Mouse (Mus musculus) midbrain, postnatal 0 days (tissue): ENCODE data around the gene Vps13d. TPM values are rescaled to one million over a fixed set of nuclear protein-coding genes. Genes with fewer than 3 reads are reported as not detected.

Source experiments
- ATAC-seq: fragments of 200-750 bp; cut with Nextera tagmentation; 2 replicates; pipeline ENCODE4 v1.8.0; 2017; ENCODE audit warnings: moderate number of reproducible peaks, mild to moderate bottlenecking, moderate TSS enrichment, moderate library complexity; ENCODE audit not compliant: low FRiP score
- DNase-seq: peaks from one replicate; pipeline ENCODE4 v3.0.0-alpha.2; 2015; ENCODE audit warnings: low spot score
- H3K27ac ChIP-seq: fragments of 300-500 bp; sonication (generic); 2 replicates; pipeline ENCODE4 v1.5.1; 2014; ENCODE audit warnings: low read depth, mild to moderate bottlenecking, low read length, mixed read lengths
- H3K27me3 ChIP-seq: fragments of 300-500 bp; sonication (generic); 2 replicates; pipeline ENCODE4 v1.6.1; 2014; ENCODE audit warnings: low read length, control low read depth, mixed read lengths; ENCODE audit not compliant: insufficient read depth
- H3K36me3 ChIP-seq: fragments of 300-500 bp; sonication (generic); 2 replicates; pipeline ENCODE4 v1.6.1; 2014; ENCODE audit warnings: low read length, control low read depth, mixed read lengths; ENCODE audit not compliant: insufficient read depth
- H3K4me1 ChIP-seq: fragments of 300-500 bp; sonication (generic); 2 replicates; pipeline ENCODE4 v1.6.1; 2014; ENCODE audit warnings: mild to moderate bottlenecking, control low read depth, antibody characterized with exemption, low read length, mixed read lengths; ENCODE audit not compliant: insufficient read depth
- H3K4me2 ChIP-seq: fragments of 300-500 bp; sonication (generic); 2 replicates; pipeline ENCODE4 v1.6.1; 2014; ENCODE audit warnings: low read depth, mild to moderate bottlenecking, low read length, mixed read lengths; ENCODE audit not compliant: poor library complexity, severe bottlenecking
- H3K4me3 ChIP-seq: fragments of 300-500 bp; sonication (generic); 2 replicates; pipeline ENCODE4 v1.5.1; 2014; ENCODE audit warnings: low read depth, mild to moderate bottlenecking, low read length, moderate library complexity
- H3K9ac ChIP-seq: fragments of 300-500 bp; sonication (generic); replicated peaks from 2 replicates; pipeline ENCODE4 v1.6.1; 2014; ENCODE audit warnings: mild to moderate bottlenecking, low read length, moderate library complexity, mixed read lengths; ENCODE audit not compliant: poor library complexity, severe bottlenecking
- H3K9me3 ChIP-seq: fragments of 300-500 bp; sonication (generic); 2 replicates; pipeline ENCODE4 v1.6.1; 2016; ENCODE audit warnings: low read length, control low read depth
- CTCF ChIP-seq: IDR thresholded peaks from 2 replicates; pipeline ENCODE4 v1.5.1; 2016; ENCODE audit warnings: antibody characterized with exemption, mild to moderate bottlenecking
- WGBS: fragments of 180-500 bp; shearing (Covaris S2); extraction: QIAGEN DNeasy Blood & Tissue Kit; methylation state at CpG from one replicate; pipeline ENCODE4 v1.1.7; 2014; 5-methylcytosine and 5-hydroxymethylcytosine counted together
- polyA plus RNA-seq: library from polyadenylated mRNA; unstranded; fragments of >200 nt; fragmentation: Nextera tagmentation; extraction: Ambion mirVana; gene quantifications from 2 replicates; pipeline ENCODE4 v1.2.1, GENCODE M21; 2015
- total RNA-seq: library from RNA; depleted of rRNA; stranded (reverse); fragments of >200 nt; gene quantifications from 2 replicates; pipeline ENCODE4 v1.2.3, GENCODE M21; 2014

The Vps13d gene
- total and polyA plus RNA-seq, 2 experiments from 2014 or later = 9.1 to 35.6 TPM

DNA sequence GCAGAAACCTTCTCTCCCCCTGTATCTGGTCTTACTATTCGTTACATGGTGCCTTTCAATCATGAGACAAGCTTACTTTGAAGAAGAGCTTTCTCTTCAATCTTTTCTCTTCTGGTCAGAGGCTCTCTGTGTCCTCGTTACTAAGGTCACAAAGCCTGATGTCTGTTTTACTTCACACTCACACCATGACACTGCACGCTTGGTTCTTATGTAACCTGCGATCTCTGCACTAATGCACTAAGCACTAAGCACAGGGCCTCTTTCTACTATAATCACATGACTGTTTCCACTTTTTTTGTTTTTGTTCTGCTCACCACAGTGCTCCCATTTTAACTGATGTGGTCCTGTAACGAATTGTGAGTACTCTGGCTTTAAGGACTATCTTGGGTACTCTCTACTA, 146.8 kb downstream of the Vps13d start:
- ATAC-seq (no peak), DNase-seq (no peak)
- H3K36me3 ChIP-seq = peaks cover 32% of the 10 kb centered on the region
- no peak for TF ChIP-seq CTCF
- no peak overlapping the region for H3K27ac ChIP-seq
- H3K4me1 ChIP-seq = no peaks in the 10 kb centered on the region
- no peaks in the 10 kb centered on the region for H3K27me3 ChIP-seq
- 85% methylated on average over 5 of the region's 5 CpGs for WGBS
- H3K9ac ChIP-seq = no peak overlapping the region
- H3K9me3 ChIP-seq = no peaks in the 10 kb centered on the region
- no peak overlapping the region for H3K4me2 ChIP-seq
- H3K4me3 ChIP-seq = no peak overlapping the region

DNA sequence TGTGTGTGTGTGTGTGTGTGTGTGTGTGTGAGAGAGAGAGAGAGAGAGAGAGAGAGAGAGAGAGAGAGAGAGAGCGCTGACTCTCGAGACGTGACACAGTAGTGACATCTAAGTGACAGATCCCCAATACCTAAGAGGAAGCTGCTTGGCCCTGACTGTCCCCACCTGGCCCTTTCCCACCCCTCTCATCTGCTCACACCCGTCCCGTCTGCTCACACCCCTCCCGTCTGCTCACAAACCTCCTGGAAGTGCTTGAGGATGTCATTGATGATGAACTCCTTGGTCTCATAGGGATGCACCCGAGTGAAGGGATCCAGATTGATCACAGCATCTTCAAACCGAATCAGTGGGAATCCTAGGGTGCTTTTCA, 148.8 kb downstream of the Vps13d start:
- ATAC-seq = no peak
- no peaks in the 10 kb centered on the region for H3K4me1 ChIP-seq
- H3K36me3 ChIP-seq = peaks cover 43% of the 10 kb centered on the region
- TF ChIP-seq CTCF = no peak
- no peak overlapping the region for H3K27ac ChIP-seq
- no peak overlapping the region for H3K9ac ChIP-seq
- no peaks in the 10 kb centered on the region for H3K27me3 ChIP-seq
- no peak overlapping the region for H3K4me2 ChIP-seq
- WGBS = 86% methylated on average over 8 of the region's 8 CpGs
- no peak overlapping the region for H3K4me3 ChIP-seq
- H3K9me3 ChIP-seq = no peaks in the 10 kb centered on the region
- no peak for DNase-seq

DNA sequence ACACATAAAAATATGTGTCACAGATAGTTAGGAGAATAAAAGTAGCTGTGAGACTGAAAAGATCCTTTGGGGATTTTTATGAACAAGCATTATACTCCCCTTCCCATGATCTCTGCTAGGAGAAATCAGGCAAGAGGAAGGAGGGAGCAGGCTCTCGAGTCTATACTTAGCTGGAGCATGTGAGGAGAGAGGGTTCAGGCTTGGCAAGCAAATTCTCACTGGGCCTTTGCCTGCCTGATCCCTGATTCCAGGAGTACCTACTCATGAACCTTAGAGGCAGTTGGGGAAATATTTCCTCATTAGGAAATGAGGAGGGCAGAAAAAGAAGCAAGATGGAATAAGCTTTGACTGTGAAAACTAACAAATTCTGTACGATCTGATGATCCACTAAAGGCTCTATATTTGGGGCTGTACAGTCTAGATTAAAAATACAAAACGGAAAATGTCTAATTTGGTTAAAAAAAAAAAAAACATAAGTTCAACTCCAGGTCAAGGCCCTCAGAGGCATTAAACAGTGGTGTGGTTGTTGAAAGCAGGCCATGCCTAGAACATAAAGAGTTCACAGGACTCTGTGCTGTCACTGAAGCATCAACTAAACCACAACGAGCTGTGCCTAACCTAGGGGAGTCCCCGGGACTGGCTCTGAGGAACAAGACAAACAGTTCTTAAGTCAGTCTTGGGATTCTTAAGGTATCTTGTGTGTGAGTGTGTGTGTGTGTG, 149.3 kb downstream of the Vps13d start:
- ATAC-seq = no peak
- 81% methylated on average over 5 of the region's 5 CpGs for WGBS
- H3K4me2 ChIP-seq = no peak overlapping the region
- no peaks in the 10 kb centered on the region for H3K27me3 ChIP-seq
- H3K36me3 ChIP-seq = peaks cover 43% of the 10 kb centered on the region
- no peaks in the 10 kb centered on the region for H3K4me1 ChIP-seq
- H3K9ac ChIP-seq = no peak overlapping the region
- H3K9me3 ChIP-seq = no peaks in the 10 kb centered on the region
- no peak for DNase-seq
- no peak overlapping the region for H3K4me3 ChIP-seq
- no peak for TF ChIP-seq CTCF
- H3K27ac ChIP-seq = no peak overlapping the region

GRCm38 (mm10) chr4:145041223-145041870, 153.5 kb downstream of the Vps13d start:
- H3K36me3 ChIP-seq = peaks cover 47% of the 10 kb centered on the region
- DNase-seq (no peak), ATAC-seq (no peak)
- TF ChIP-seq CTCF = no peak
- H3K27me3 ChIP-seq = no peaks in the 10 kb centered on the region
- 92% methylated on average over 6 of the region's 6 CpGs for WGBS
- no peaks in the 10 kb centered on the region for H3K4me1 ChIP-seq
- H3K9me3 ChIP-seq = no peaks in the 10 kb centered on the region
- H3K27ac ChIP-seq = no peak overlapping the region
- H3K9ac ChIP-seq = no peak overlapping the region
- no peak overlapping the region for H3K4me2 ChIP-seq
- H3K4me3 ChIP-seq = no peak overlapping the region

GRCm38 (mm10) chr4:145037631-145038416, 157.0 kb downstream of the Vps13d start:
- no peak for TF ChIP-seq CTCF
- no peak overlapping the region for H3K27ac ChIP-seq
- peaks cover 26% of the 10 kb centered on the region for H3K36me3 ChIP-seq
- no peak overlapping the region for H3K4me3 ChIP-seq
- no peaks in the 10 kb centered on the region for H3K27me3 ChIP-seq
- no peak for DNase-seq
- H3K9ac ChIP-seq = no peak overlapping the region
- H3K4me2 ChIP-seq = no peak overlapping the region
- no peak for ATAC-seq
- no peaks in the 10 kb centered on the region for H3K9me3 ChIP-seq
- H3K4me1 ChIP-seq = no peaks in the 10 kb centered on the region
- WGBS = 89% methylated on average over 5 of the region's 5 CpGs

- H3K9me3 ChIP-seq = no peaks in the 10 kb centered on the region
- H3K4me2 ChIP-seq = no peak overlapping the region
- H3K27me3 ChIP-seq = no peaks in the 10 kb centered on the region
- DNase-seq (no peak), ATAC-seq (no peak)
- no peak overlapping the region for H3K9ac ChIP-seq
- no peak overlapping the region for H3K4me3 ChIP-seq
- no peaks in the 10 kb centered on the region for H3K4me1 ChIP-seq
- peaks cover 23% of the 10 kb centered on the region for H3K36me3 ChIP-seq
- 68% methylated on average over 3 of the region's 3 CpGs for WGBS
- no peak overlapping the region for H3K27ac ChIP-seq
- TF ChIP-seq CTCF = no peak
Measured at GRCm38 (mm10) chr4:145037006-145037405, 157.8 kb downstream of the Vps13d start.
